Mouse (Mus musculus): ENCODE data around the gene Gaa. TPM values are rescaled to one million over a fixed set of nuclear protein-coding genes. Genes with fewer than 3 reads are reported as not detected.

Gene Gaa
- polyA plus RNA-seq, 1 experiment from 2014 or later, result 105 TPM

- H3K27me3 ChIP-seq, result no peaks in the 10 kb centered on the region; the same call in 1 of the 2 replicates
- H3K27ac ChIP-seq (replicated peaks), result no peak overlapping the region
- H3K36me3 ChIP-seq, result no peaks in the 10 kb centered on the region
- H3K4me1 ChIP-seq (replicated peaks), result no peaks in the 10 kb centered on the region
- H3K9ac ChIP-seq, result no peak overlapping the region
- no peak overlapping the region for H3K4me3 ChIP-seq
- no peak overlapping the region for H3K4me2 ChIP-seq
- no peak for ATAC-seq (ENCODE audit: low FRiP score, low read depth)
- 84% methylated on average over 17 of the region's 17 CpGs for WGBS
- no peaks in the 10 kb centered on the region for H3K9me3 ChIP-seq
Observed at GRCm38 (mm10) chr11:119314252-119314936, 46.7 kb downstream of the Gaa start.

DNA sequence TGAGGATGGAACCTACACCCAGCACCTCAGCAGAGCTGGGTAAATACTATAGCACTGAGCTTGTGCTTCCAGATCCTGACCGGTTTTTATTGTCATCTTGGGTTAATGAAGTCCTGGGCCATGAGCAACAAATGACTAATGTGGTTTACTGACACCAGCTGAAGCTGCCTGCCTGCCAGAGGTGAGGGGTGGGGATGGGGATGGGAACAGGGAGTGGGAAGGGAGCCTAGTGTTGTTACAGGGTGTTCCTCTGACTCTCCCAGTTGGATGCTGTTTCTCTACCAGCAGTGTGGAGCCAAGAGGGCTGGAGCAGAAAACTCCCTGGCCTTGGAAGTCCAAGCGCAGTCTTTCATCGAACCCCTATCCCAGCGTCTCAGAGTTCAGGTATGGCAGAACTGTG, 49.0 kb downstream of the Gaa start:
- no peak overlapping the region for H3K4me2 ChIP-seq
- no peaks in the 10 kb centered on the region for H3K36me3 ChIP-seq
- ATAC-seq (ENCODE audit: low FRiP score, low read depth), result no peak
- 86% methylated on average over 4 of the region's 4 CpGs for WGBS
- no peaks in the 10 kb centered on the region for H3K9me3 ChIP-seq
- no peaks in the 10 kb centered on the region for H3K27me3 ChIP-seq
- no peak overlapping the region for H3K4me3 ChIP-seq
- no peak overlapping the region for H3K9ac ChIP-seq
- no peaks in the 10 kb centered on the region for H3K4me1 ChIP-seq (replicated peaks)
- no peak overlapping the region for H3K27ac ChIP-seq (replicated peaks)

DNA sequence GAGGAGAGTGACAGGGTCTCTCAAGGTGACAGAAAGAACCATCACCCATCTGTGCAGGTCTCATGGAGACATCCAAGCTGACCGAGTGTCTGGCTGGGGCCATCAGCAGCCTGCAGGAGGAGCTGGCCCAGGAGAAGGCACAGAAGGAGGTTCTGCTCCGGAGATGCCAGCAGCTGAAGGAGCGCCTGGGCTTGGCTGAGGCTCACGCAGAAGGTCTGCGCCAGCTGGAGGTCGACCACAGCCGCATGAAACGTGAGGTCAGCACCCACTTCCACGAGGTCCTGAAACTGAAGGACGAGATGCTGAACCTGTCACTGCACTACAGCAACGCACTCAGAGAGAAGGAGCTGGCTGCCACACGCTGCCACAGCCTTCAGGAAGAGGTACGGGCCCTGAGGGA, 54.8 kb downstream of the Gaa start:
- H3K9me3 ChIP-seq, result no peaks in the 10 kb centered on the region
- no peak overlapping the region for H3K4me3 ChIP-seq
- H3K4me1 ChIP-seq (replicated peaks), result no peaks in the 10 kb centered on the region
- WGBS, result 77% methylated on average over 13 of the region's 13 CpGs
- H3K27me3 ChIP-seq, result no peaks in the 10 kb centered on the region
- H3K4me2 ChIP-seq, result no peak overlapping the region
- ATAC-seq (ENCODE audit: low FRiP score, low read depth), result no peak
- no peaks in the 10 kb centered on the region for H3K36me3 ChIP-seq
- H3K9ac ChIP-seq, result no peak overlapping the region
- H3K27ac ChIP-seq (replicated peaks), result no peak overlapping the region

DNA sequence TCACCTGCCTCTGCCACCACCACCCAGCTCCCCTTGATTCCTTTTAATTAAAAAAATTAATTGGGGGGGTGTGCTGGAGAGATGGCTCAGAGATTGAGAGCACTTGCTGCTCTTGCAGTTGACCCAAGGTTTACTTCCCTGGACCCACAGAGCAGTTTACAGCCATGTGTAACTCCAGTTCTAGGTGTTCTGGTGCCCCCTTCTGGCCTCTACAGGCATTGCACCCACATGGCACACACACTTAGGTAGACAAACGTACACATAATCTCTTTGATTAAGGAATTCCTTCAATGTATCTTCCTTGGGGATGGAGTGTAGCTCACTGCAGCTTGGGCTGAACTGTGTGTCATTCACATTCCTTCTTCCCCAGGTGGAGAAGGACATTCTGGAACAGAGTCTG, 57.4 kb downstream of the Gaa start:
- no peak for ATAC-seq (ENCODE audit: low FRiP score, low read depth)
- WGBS, result 69% methylated on average over 1 of the region's 1 CpGs
- no peak overlapping the region for H3K4me3 ChIP-seq
- no peaks in the 10 kb centered on the region for H3K4me1 ChIP-seq (replicated peaks)
- H3K9ac ChIP-seq, result no peak overlapping the region
- H3K27me3 ChIP-seq, result no peaks in the 10 kb centered on the region
- no peak overlapping the region for H3K27ac ChIP-seq (replicated peaks)
- no peak overlapping the region for H3K4me2 ChIP-seq
- H3K9me3 ChIP-seq, result no peaks in the 10 kb centered on the region
- no peaks in the 10 kb centered on the region for H3K36me3 ChIP-seq

DNA sequence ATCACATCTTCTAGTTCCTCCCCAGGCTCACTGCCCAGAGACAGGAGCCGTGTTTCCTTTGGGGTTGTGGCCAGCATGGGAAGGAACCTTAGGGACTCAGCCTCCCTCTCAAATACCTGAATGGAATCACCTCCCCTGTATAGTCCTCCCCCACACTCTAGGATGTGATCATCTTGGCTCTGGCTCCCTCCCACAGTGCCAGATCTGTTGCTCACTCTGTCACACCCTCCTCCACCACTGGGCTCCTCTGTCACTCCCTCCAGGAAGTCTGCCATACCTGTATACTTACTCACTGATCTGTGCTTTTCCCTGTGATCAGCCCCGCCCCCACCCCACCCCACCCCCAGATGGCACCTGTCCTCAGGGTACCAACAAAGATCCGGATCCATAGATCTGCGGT, 62.9 kb downstream of the Gaa start:
- Histone ChIP-seq H3K4me3 (no peak overlapping the region), H3K9me3 (no peaks in the 10 kb centered on the region), H3K27ac (replicated peaks) (no peak overlapping the region), H3K27me3 (no peaks in the 10 kb centered on the region), H3K4me2 (no peak overlapping the region), H3K4me1 (replicated peaks) (no peaks in the 10 kb centered on the region), H3K36me3 (no peaks in the 10 kb centered on the region), H3K9ac (no peak overlapping the region)
- ATAC-seq (ENCODE audit: low FRiP score, low read depth), result no peak
- WGBS, result 66% methylated on average over 4 of the region's 4 CpGs

DNA sequence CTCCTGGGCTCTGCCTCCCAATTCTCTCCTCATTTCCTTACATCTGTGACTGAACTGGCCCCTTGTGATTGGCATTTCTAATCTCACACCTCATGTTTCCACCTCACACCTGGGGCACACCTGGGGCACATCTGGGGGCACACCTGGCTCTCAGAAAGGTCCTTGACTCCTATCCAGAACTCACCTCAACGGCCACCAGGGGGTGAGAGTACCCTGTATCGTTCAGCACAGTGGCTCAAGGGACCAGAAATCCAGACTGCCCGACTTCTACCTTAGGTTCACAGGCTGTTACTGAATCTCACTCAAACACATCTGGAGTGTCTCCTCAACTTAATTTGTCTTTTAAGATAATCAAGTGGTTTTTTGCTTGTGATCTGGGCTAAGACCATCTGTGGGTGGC, 64.3 kb downstream of the Gaa start:
- no peaks in the 10 kb centered on the region for H3K4me1 ChIP-seq (replicated peaks)
- no peak overlapping the region for H3K9ac ChIP-seq
- no peak overlapping the region for H3K27ac ChIP-seq (replicated peaks)
- H3K9me3 ChIP-seq, result no peaks in the 10 kb centered on the region
- WGBS, result 57% methylated on average over 3 of the region's 3 CpGs
- H3K4me2 ChIP-seq, result no peak overlapping the region
- H3K36me3 ChIP-seq, result no peaks in the 10 kb centered on the region
- no peak for ATAC-seq (ENCODE audit: low FRiP score, low read depth)
- no peaks in the 10 kb centered on the region for H3K27me3 ChIP-seq
- no peak overlapping the region for H3K4me3 ChIP-seq

Other genes starting within 250 kb of the Gaa start
- gene Cbx2, start 244.9 kb upstream of the Gaa start, polyA plus RNA-seq (2015; fragmentation: Nextera tagmentation; extraction: Ambion mirVana), result 15.3 and 17.1 TPM in 2 replicates
- 8.6 and 10.0 TPM in 2 replicates for gene Cbx8, start 226.9 kb upstream of the Gaa start, polyA plus RNA-seq (2015; fragmentation: Nextera tagmentation; extraction: Ambion mirVana)
- gene Cbx4, start 181.7 kb upstream of the Gaa start, polyA plus RNA-seq (2015; fragmentation: Nextera tagmentation; extraction: Ambion mirVana), result 21.9 and 23.2 TPM in 2 replicates
- 56.1 and 57.1 TPM in 2 replicates for gene Tbc1d16, start 39.4 kb upstream of the Gaa start, polyA plus RNA-seq (2015; fragmentation: Nextera tagmentation; extraction: Ambion mirVana)
- gene Ccdc40, start 39.3 kb upstream of the Gaa start, polyA plus RNA-seq (2015; fragmentation: Nextera tagmentation; extraction: Ambion mirVana), result 14.6 and 15.4 TPM in 2 replicates
- gene Eif4a3, start 32.2 kb downstream of the Gaa start, polyA plus RNA-seq (2015; fragmentation: Nextera tagmentation; extraction: Ambion mirVana), result 242 and 250 TPM in 2 replicates
- gene Card14, start 39.9 kb downstream of the Gaa start, polyA plus RNA-seq (2015; fragmentation: Nextera tagmentation; extraction: Ambion mirVana), result 0.36 and 0.58 TPM in 2 replicates
- gene Sgsh, start 87.6 kb downstream of the Gaa start, polyA plus RNA-seq (2015; fragmentation: Nextera tagmentation; extraction: Ambion mirVana), result 4.4 and 5.3 TPM in 2 replicates
- gene Slc26a11, start 87.7 kb downstream of the Gaa start, polyA plus RNA-seq (2015; fragmentation: Nextera tagmentation; extraction: Ambion mirVana), result 5.9 and 7.6 TPM in 2 replicates
- gene Rnf213, start 125.2 kb downstream of the Gaa start, polyA plus RNA-seq (2015; fragmentation: Nextera tagmentation; extraction: Ambion mirVana), result 0.99 and 1.5 TPM in 2 replicates
- gene Endov, start 223.5 kb downstream of the Gaa start, polyA plus RNA-seq (2015; fragmentation: Nextera tagmentation; extraction: Ambion mirVana), result 17.2 and 17.6 TPM in 2 replicates